Mouse (Mus musculus): ENCODE data around the gene Trim62. TPM values are rescaled to one million over a fixed set of nuclear protein-coding genes. Genes with fewer than 3 reads are reported as not detected.

Gene Trim62
- polyA plus RNA-seq (2012; rRNA removed) (9.2 and 12.3 TPM in 2 replicates), polyA plus RNA-seq (2014; fragmentation: Nextera tagmentation; extraction: Ambion mirVana) (9.2 and 10.0 TPM in 2 replicates)

GRCm38 (mm10) chr4:128883379-128883781, at the start of gene Trim62:
Gene Trim62 (plus strand): TSS chr4:128883580.
- H3K9ac ChIP-seq (ENCODE audit: low read depth, low read length, severe bottlenecking), result peak within 1 kb of the TSS; percentile 55
- H3K4me3 ChIP-seq (replicated peaks; ENCODE audit: low read length), result peak within 1 kb of the TSS; percentile 69
- ATAC-seq (ENCODE audit: low FRiP score, low read depth) (peak; percentile 76), DNase-seq (ENCODE audit: low spot score) (peak; percentile 80)
- 0 out of 2 replicates have a peak, but pooled peaks cover 3% of the 10 kb centered on the region for H3K36me3 ChIP-seq (ENCODE audit: control insufficient read depth, insufficient read depth, low read length)
- no peaks in the 10 kb centered on the region for H3K27me3 ChIP-seq (ENCODE audit: control insufficient read depth, insufficient read depth, low read length)
- H3K4me1 ChIP-seq (ENCODE audit: control insufficient read depth, insufficient read depth, low read length), result peaks cover 22% of the 10 kb centered on the region
- H3K4me2 ChIP-seq (replicated peaks; ENCODE audit: low read depth, low read length, severe bottlenecking), result peak within 1 kb of the TSS; percentile 96
- no peaks in the 10 kb centered on the region for H3K9me3 ChIP-seq (ENCODE audit: control insufficient read depth, low read length)
- 0 out of 2 replicates have a peak within 1 kb of the TSS, but pooled peaks have one; percentile 20 for H3K27ac ChIP-seq (replicated peaks; ENCODE audit: low read depth, low read length)
- 4% methylated on average over 26 of the region's 37 CpGs for WGBS
- 0 out of 2 replicates have a peak, but pooled peaks have one; percentile 50 for TF ChIP-seq POLR2A (IDR thresholded peaks at IDR 0.05; ENCODE audit: borderline replicate concordance, extremely low read depth, insufficient read depth, insufficient read length)

- Histone ChIP-seq H3K4me1 (ENCODE audit: control insufficient read depth, insufficient read depth, low read length) (peaks cover 29% of the 10 kb centered on the region; the same call in 1 of the 2 replicates), H3K9ac (ENCODE audit: low read depth, low read length, severe bottlenecking) (no peak overlapping the region), H3K27ac (replicated peaks; ENCODE audit: low read depth, low read length) (no peak overlapping the region), H3K4me2 (replicated peaks; ENCODE audit: low read depth, low read length, severe bottlenecking) (no peak overlapping the region), H3K36me3 (ENCODE audit: control insufficient read depth, insufficient read depth, low read length) (no peaks in the 10 kb centered on the region), H3K4me3 (replicated peaks; ENCODE audit: low read length) (no peak overlapping the region), H3K27me3 (ENCODE audit: control insufficient read depth, insufficient read depth, low read length) (no peaks in the 10 kb centered on the region), H3K9me3 (ENCODE audit: control insufficient read depth, low read length) (no peaks in the 10 kb centered on the region)
- 49% methylated on average over 5 of the region's 5 CpGs for WGBS
- DNase-seq (ENCODE audit: low spot score) (no peak), ATAC-seq (ENCODE audit: low FRiP score, low read depth) (no peak)
- no peak for TF ChIP-seq POLR2A (IDR thresholded peaks at IDR 0.05; ENCODE audit: borderline replicate concordance, extremely low read depth, insufficient read depth, insufficient read length)
Observed at GRCm38 (mm10) chr4:128838202-128838601, 45.2 kb upstream of the Trim62 start.

GRCm38 (mm10) chr4:128839811-128840738, 43.3 kb upstream of the Trim62 start:
- DNase-seq (ENCODE audit: low spot score) (peak; percentile 75), ATAC-seq (ENCODE audit: low FRiP score, low read depth) (peak; percentile 61; the same call in 1 of the 2 replicates)
- no peak overlapping the region for H3K4me3 ChIP-seq (replicated peaks; ENCODE audit: low read length)
- H3K4me1 ChIP-seq (ENCODE audit: control insufficient read depth, insufficient read depth, low read length), result peaks cover 29% of the 10 kb centered on the region; the same call in 1 of the 2 replicates
- no peak for TF ChIP-seq POLR2A (IDR thresholded peaks at IDR 0.05; ENCODE audit: borderline replicate concordance, extremely low read depth, insufficient read depth, insufficient read length)
- 26% methylated on average over 16 of the region's 16 CpGs for WGBS
- H3K27ac ChIP-seq (replicated peaks; ENCODE audit: low read depth, low read length), result no peak overlapping the region; the same call in 1 of the 2 replicates
- no peaks in the 10 kb centered on the region for H3K27me3 ChIP-seq (ENCODE audit: control insufficient read depth, insufficient read depth, low read length)
- H3K9me3 ChIP-seq (ENCODE audit: control insufficient read depth, low read length), result no peaks in the 10 kb centered on the region
- H3K36me3 ChIP-seq (ENCODE audit: control insufficient read depth, insufficient read depth, low read length), result no peaks in the 10 kb centered on the region
- H3K4me2 ChIP-seq (replicated peaks; ENCODE audit: low read depth, low read length, severe bottlenecking), result no peak overlapping the region
- H3K9ac ChIP-seq (ENCODE audit: low read depth, low read length, severe bottlenecking), result no peak overlapping the region

GRCm38 (mm10) chr4:128841259-128841658, 42.1 kb upstream of the Trim62 start:
- DNase-seq (ENCODE audit: low spot score) (no peak), ATAC-seq (ENCODE audit: low FRiP score, low read depth) (no peak)
- TF ChIP-seq POLR2A (IDR thresholded peaks at IDR 0.05; ENCODE audit: borderline replicate concordance, extremely low read depth, insufficient read depth, insufficient read length), result no peak
- Histone ChIP-seq H3K36me3 (ENCODE audit: control insufficient read depth, insufficient read depth, low read length) (no peaks in the 10 kb centered on the region), H3K4me3 (replicated peaks; ENCODE audit: low read length) (no peak overlapping the region), H3K4me1 (ENCODE audit: control insufficient read depth, insufficient read depth, low read length) (peaks cover 29% of the 10 kb centered on the region; the same call in 1 of the 2 replicates), H3K27me3 (ENCODE audit: control insufficient read depth, insufficient read depth, low read length) (no peaks in the 10 kb centered on the region), H3K4me2 (replicated peaks; ENCODE audit: low read depth, low read length, severe bottlenecking) (no peak overlapping the region), H3K9me3 (ENCODE audit: control insufficient read depth, low read length) (no peaks in the 10 kb centered on the region), H3K9ac (ENCODE audit: low read depth, low read length, severe bottlenecking) (no peak overlapping the region), H3K27ac (replicated peaks; ENCODE audit: low read depth, low read length) (no peak overlapping the region)
- 72% methylated on average over 8 of the region's 8 CpGs for WGBS

GRCm38 (mm10) chr4:128844566-128844965, 38.8 kb upstream of the Trim62 start:
- WGBS, result 44% methylated on average over 13 of the region's 13 CpGs
- TF ChIP-seq POLR2A (IDR thresholded peaks at IDR 0.05; ENCODE audit: borderline replicate concordance, extremely low read depth, insufficient read depth, insufficient read length), result no peak
- no peaks in the 10 kb centered on the region for H3K9me3 ChIP-seq (ENCODE audit: control insufficient read depth, low read length)
- no peak overlapping the region for H3K9ac ChIP-seq (ENCODE audit: low read depth, low read length, severe bottlenecking)
- H3K27me3 ChIP-seq (ENCODE audit: control insufficient read depth, insufficient read depth, low read length), result no peaks in the 10 kb centered on the region
- no peak for DNase-seq (ENCODE audit: low spot score)
- no peak overlapping the region for H3K4me3 ChIP-seq (replicated peaks; ENCODE audit: low read length)
- no peaks in the 10 kb centered on the region for H3K36me3 ChIP-seq (ENCODE audit: control insufficient read depth, insufficient read depth, low read length)
- H3K27ac ChIP-seq (replicated peaks; ENCODE audit: low read depth, low read length), result no peak overlapping the region
- H3K4me1 ChIP-seq (ENCODE audit: control insufficient read depth, insufficient read depth, low read length), result peaks cover 12% of the 10 kb centered on the region; the same call in 1 of the 2 replicates
- ATAC-seq (ENCODE audit: low FRiP score, low read depth), result no peak
- H3K4me2 ChIP-seq (replicated peaks; ENCODE audit: low read depth, low read length, severe bottlenecking), result no peak overlapping the region

Measured in limb, embryonic 14.5 days (tissue).